Mouse (Mus musculus) heart, postnatal 10 days (tissue): ENCODE measurements around the gene Camkk2. TPM values are rescaled to one million over a fixed set of nuclear protein-coding genes. Genes with fewer than 3 reads are reported as not detected.
A peak's percentile ranks its signal among the peaks of the same experiment; 100 is the strongest.

Experiments used
- DNase-seq, 2 experiments: peaks; one replicate each; pipeline ENCODE4 v3.0.0; 2021
- intact Hi-C: fragments of 180-260 bp; cut with DNase I; formaldehyde crosslinking; loops from one replicate; pipeline ENCODE4 v1.15.1; 2025
- total RNA-seq, 2 experiments: library from RNA; stranded (reverse); gene quantifications; 2 replicates each; pipeline ENCODE4 v1.2.3; 2021

Gene Camkk2
- total RNA-seq, 2 experiments from 2014 or later, result 15.6 to 16.5 TPM

DNA sequence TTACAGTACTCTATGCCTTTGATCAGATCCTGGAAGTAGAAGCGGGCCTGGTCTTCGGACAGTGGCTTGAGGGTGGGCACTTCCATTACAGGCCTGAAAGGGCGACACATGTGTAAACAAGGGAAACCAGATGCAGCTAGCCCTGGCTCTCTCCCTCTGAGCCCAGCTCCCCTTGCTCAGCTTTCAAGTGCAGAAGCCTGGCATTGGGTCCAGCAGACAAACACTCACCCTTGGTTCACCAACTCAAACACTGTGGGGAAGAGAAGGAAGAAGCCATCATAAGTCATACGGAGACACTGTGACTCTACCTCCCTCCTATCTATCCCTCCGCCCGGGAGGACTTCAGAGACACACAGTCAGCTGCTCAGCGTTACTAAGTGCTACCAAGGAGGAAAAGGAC, 31.3 kb downstream of the Camkk2 start:
- intact Hi-C loops, result no loop called here
- DNase-seq, result no peak

- intact Hi-C loops, result no loop called here
These were observed 35.3 kb downstream of the Camkk2 start for GRCm38 (mm10) chr5:122743880-122744422.

GRCm38 (mm10) chr5:122736761-122737160, 42.4 kb downstream of the Camkk2 start:
- intact Hi-C loops, result no loop called here
- no peak for DNase-seq

More at GRCm38 (mm10) chr5:122743880-122744422, 35.3 kb downstream of the Camkk2 start:
- no peak for DNase-seq

DNA sequence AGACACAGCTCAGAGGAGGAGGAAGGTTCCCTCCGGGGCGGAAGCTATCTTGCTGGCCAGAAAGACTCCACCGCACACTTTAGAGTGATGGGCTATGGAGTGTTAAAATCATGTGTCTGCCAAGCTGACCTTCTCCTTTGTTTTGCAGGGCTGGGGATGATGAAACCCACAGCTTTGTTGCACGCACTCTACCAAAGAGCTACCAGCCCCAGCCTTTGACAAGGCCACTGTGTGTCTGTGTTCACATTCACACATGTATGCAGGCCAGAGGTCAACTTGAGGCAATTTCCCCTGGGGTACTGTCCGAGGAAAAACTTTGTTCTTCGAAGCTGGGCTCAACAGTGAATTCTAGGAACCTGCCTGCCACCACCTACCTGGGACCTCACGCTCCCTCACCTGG, 43.4 kb downstream of the Camkk2 start:
- no peak for DNase-seq
- intact Hi-C loops, result no loop called here

- DNase-seq, result no peak
- intact Hi-C loops, result no loop called here
These were observed 45.3 kb downstream of the Camkk2 start for GRCm38 (mm10) chr5:122733881-122734280.

DNA sequence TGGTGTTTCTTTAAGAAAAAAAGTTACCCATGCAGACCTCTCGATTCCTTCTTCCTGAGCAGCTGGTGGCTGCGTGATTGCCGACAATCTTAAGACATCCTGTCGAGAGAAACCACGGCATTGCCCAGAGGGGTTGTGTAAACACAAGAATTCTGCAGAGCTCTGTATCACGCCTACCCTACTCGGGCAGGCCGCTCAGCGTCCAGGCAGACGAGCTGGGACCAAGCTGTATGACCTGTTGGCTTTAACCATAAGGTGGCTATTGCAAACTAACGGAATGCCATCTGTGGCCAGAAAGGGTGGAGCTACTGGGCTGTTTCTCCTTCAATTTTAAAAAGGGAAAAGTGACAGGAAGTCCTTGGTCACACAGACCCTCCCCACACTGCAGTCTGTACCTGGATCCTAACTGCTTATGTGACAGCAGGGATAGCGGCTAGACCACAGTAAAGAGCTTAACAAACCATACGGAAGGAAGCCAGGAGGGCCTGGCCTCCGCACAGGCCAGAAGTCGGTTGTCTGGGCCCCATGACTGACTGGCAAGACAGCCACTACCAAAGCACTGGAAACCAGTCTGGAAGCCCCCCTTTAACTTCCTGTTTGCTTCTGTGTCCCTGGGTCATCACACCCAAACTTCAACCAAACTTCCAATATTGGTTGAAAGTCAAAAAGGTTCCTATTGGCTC, 47.1 kb downstream of the Camkk2 start:
- peak; percentile 44 to 61 for DNase-seq
- intact Hi-C loops, result no loop called here

DNA sequence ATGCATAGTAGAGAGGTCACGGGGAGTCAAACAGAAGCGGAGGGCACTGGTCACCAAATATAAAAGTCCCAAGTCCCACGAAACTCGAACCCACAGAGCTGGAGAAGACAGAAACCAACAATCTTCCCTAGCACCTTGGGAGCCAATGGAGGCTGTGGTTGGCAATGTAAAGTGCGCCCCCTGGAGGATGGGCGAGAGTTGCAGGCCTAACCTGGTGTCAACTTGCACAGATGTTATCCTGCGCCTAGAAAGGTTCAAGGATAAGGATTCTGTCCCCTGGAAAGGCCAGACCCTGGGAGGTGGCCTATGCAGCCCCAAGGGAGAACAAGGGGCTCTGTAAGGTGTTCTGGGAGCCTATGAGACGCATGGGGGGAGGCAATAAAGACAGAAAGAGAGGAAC, 47.9 kb downstream of the Camkk2 start:
- peak; percentile 56 to 80 for DNase-seq
- intact Hi-C loops, result no loop called here

DNA sequence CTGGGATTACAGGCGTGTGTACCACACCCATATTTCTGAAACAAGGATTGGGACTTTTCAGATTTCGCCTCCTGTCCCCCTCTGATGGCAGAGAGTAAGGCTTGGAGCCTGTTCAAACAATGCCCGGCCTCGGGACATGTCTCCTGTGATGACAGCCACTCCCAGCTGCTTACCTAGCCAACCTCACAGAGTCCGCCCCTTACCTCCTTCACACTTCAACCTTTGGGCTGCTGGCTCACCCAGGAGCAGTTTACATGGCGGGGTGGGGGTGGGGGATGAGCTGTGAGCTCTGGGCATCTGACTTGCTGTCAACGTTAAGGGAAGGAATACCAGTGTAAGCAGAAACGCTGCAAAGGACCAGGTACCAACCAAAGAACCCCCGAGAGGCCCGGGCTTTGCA, 48.4 kb downstream of the Camkk2 start:
- intact Hi-C loops, result no loop called here
- no peak for DNase-seq

DNA sequence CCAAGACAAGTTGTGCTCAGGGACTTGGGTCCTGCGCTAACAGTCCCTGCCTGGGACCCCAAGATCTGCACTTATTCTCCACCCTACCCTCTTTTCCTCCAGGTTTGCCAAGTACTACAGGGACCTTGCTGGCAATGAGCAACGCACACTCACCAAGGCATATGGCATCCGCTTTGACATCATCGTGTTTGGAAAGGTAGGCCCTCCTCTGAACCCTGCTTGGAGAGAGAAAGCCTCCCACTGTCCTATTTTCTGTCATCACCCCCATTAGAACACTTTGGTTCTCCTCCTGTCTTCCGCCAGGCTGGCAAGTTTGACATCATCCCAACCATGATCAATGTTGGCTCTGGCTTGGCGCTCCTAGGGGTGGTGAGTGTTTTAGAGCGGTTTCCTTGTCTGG, 52.1 kb downstream of the Camkk2 start:
- DNase-seq, result no peak
- intact Hi-C loops, result loop anchor here (5.0 to 10.0 kb wide), 2 partner anchors 305 to 322 kb away; partner anchors contain the start of gene Anapc7

DNA sequence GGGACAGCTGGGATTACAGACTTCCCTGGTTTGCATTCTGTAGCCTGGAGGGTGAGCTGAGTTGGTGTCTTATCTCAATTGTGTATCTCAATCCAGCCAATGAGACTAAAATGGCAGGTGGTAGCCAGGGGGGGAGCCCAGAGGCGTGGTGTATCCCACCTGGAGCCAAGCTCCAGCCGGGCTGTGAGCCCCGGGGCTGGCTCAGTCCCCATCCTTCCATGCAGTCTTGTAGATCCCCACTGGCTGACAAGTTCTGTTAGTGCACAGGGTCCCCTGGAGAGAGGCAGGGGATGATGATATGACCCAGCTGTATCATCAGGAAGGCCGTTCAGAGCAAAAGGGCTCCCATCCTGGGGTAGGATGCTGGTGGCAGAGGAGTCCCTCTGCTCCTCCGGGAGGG, 52.6 kb downstream of the Camkk2 start:
- no peak for DNase-seq
- intact Hi-C loops, result loop anchor here (5.0 to 10.0 kb wide), 2 partner anchors 304 to 322 kb away; partner anchors contain the start of gene Anapc7

DNA sequence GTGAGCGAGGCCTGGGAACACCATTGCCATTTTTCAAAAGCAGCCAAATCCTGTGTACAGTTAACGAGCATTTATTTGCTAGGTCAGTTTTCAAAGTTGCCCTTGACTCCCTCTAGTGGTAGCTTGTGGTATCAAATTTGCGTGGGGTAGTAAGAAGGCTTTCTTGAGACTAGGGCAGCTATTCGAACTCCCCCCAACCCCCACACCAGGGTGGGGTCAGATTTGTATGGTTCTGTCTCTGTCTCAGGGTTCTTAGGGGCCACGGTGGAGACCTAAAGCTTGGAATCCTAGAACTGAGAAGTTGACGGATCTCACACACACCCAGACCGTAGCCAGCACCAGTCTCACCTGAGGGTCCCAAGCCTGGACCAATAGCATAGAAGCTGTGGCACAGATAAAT, 53.1 kb downstream of the Camkk2 start:
- intact Hi-C loops, result loop anchor here (5.0 to 10.0 kb wide), 2 partner anchors 304 to 321 kb away; partner anchors contain the start of gene Anapc7
- peak; percentile 80 to 87 for DNase-seq

DNA sequence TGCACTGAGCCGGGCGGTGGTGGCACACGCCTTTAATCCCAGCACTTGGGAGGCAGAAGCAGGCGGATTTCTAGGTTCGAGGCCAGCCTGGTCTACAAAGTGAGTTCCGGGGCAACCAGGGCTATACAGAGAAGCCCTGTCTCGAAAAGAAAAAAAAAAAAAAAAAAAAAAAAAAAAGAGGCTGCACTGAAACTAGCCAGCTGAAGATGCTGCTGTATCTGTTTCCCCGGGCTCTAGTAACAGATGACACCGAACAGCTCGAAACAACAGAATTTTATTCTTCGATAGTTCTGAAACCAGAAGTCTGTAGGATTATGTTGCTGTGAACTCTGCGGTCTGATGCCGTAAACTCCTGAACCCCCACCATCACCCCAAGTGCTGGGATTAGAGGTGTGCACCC, 53.8 kb downstream of the Camkk2 start:
- intact Hi-C loops, result loop anchor here (5.0 to 10.0 kb wide), 2 partner anchors 303 to 321 kb away; partner anchors contain the start of gene Anapc7
- no peak for DNase-seq

DNA sequence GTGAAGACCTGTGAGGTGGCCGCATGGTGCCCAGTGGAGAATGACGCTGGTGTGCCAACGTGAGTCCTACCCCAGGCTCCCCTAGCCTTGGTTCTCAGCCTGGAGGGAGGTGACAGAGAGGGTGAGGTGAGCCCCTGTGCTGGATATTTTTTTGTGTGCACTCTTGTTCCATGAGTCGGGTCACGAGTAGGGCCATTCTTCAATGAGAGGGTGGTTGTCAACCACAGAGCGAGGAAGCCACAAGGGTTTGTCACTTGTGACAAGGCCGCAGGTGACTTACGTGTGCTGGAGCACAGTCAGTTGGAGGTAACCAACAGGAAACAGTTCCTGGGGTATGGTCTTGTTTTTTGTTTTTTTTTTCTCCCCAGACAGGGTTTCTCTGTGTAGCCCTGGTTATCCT, 60.0 kb downstream of the Camkk2 start:
- DNase-seq, result no peak
- intact Hi-C loops, result loop anchor here (5.0 kb wide), 1 partner anchor 287 kb away; no protein-coding TSS in a partner anchor

- DNase-seq, result no peak
- intact Hi-C loops, result loop anchor here (5.0 kb wide), 1 partner anchor 286 kb away; no protein-coding TSS in a partner anchor
These were observed 60.8 kb downstream of the Camkk2 start for GRCm38 (mm10) chr5:122718400-122718799.

DNA sequence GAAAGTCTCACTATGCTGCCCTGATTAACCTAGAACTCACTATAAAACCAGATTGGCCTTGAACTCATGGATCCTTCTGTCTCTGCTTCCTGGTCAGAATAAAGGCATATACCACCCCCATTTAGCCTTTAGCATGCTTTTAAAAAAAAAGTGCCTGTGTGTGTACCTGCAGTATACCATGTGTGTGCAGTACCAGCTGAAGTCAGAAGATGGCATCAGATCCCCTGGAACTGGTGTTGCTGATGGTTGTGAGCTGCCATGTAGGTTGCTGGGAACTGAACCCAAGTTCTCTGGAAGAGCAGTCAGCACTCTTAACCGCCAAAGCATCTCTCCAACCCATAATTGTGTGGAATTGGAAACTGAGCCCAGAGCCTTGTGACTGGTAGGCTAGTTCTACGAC, 62.4 kb downstream of the Camkk2 start:
- no peak for DNase-seq
- intact Hi-C loops, result loop anchor here (5.0 kb wide), 1 partner anchor 284 kb away; no protein-coding TSS in a partner anchor

- intact Hi-C loops, result loop anchor here (5.0 kb wide), 1 partner anchor 283 kb away; no protein-coding TSS in a partner anchor
- DNase-seq, result no peak
These were observed 63.5 kb downstream of the Camkk2 start for GRCm38 (mm10) chr5:122715723-122716122.

GRCm38 (mm10) chr5:122708819-122709218, 70.4 kb downstream of the Camkk2 start:
- no peak for DNase-seq
- intact Hi-C loops, result no loop called here

GRCm38 (mm10) chr5:122707276-122708181, 71.7 kb downstream of the Camkk2 start, which contains the start of gene P2rx4:
P2rx4 (plus strand) TSS chr5:122707544.
- intact Hi-C loops, result no loop called here
- peak; percentile 88 to 89 for DNase-seq

GRCm38 (mm10) chr5:122706917-122707275, 72.3 kb downstream of the Camkk2 start:
- intact Hi-C loops, result no loop called here
- no peak for DNase-seq

DNA sequence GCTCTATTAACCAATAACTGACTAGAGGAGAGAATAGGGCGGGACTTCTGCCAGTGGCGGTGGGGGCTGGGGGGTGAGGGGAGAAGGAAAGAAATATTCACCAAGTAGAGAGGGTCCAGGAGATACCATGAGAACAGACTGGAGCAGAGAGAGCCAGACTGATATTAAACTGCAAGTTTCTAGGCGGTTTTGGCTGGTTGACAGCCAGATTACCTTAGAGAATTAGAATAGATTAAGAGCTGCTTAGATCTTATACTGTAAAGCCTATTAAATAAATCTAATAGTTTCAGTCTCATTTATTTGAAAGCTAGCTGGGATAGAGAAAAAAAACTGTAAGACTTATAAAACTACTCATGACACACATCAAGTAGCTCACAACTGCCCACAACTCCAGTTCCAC, 74.0 kb downstream of the Camkk2 start:
- no peak for DNase-seq
- intact Hi-C loops, result no loop called here

DNA sequence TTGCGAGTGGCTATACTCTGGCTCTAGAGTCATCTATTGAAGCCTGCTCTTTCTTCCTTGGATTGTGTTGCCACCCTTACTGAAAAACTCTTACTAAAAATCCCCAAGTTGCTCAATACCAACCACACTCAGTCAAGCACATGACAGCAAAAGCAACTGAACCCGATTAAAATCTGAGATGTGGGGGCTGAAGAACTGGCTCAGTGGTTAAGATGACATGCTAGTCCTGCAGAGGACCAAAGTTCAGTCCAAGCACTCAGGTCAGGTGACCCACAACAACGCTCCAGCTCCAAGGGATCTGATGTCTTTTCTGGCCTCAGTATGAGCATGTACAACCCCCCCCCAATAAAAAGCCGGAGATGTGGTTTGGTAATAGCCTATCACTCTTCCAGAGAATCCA, 74.6 kb downstream of the Camkk2 start:
- no peak for DNase-seq
- intact Hi-C loops, result no loop called here
